Mouse (Mus musculus): ENCODE measurements around the gene Setd5. TPM values are rescaled to one million over a fixed set of nuclear protein-coding genes. Genes with fewer than 3 reads are reported as not detected.

The Setd5 gene
- total RNA-seq, 2 experiments from 2014 or later: 54.8 to 82.3 TPM

GRCm38 (mm10) chr6:113193765-113194460 is 116.7 kb downstream of the Setd5 start:
- peak; percentile 19 for DNase-seq

GRCm38 (mm10) chr6:113194517-113194840 is 117.3 kb downstream of the Setd5 start:
- no peak for DNase-seq

- DNase-seq: peak; percentile 13
Measured at GRCm38 (mm10) chr6:113194841-113195595, 117.9 kb downstream of the Setd5 start, which contains the start of gene Lhfpl4. TSS of gene Lhfpl4 (minus strand) at chr6:113195384.

GRCm38 (mm10) chr6:113195596-113195992 is 118.4 kb downstream of the Setd5 start:
- DNase-seq: no peak

Other genes starting within 250 kb of the Setd5 start
- 10 to 100 TPM in 1 of 2 experiments, 1 to 10 TPM in 1; 7.8 to 12.4 TPM for gene Srgap3, start 130.1 kb upstream of the Setd5 start, total RNA-seq (2021)
- gene Thumpd3, start 31.1 kb upstream of the Setd5 start, total RNA-seq (2021): 10 to 100 TPM; 16.9 to 17.0 TPM
- under 1 TPM; 0.75 to 0.81 TPM for gene Lhfpl4, start 118.0 kb downstream of the Setd5 start, total RNA-seq (2021)
- 10 to 100 TPM; 11.9 to 13.2 TPM for gene Mtmr14, start 160.5 kb downstream of the Setd5 start, total RNA-seq (2021)
- under 1 TPM in 1 of 2 experiments, not detected in 1; 0.23 TPM for gene Cpne9, start 204.9 kb downstream of the Setd5 start, total RNA-seq (2021)
- gene Brpf1, start 229.8 kb downstream of the Setd5 start, total RNA-seq (2021): 10 to 100 TPM; 13.7 to 18.2 TPM
- 1 to 10 TPM; 8.1 to 8.2 TPM for gene Ogg1, start 249.6 kb downstream of the Setd5 start, total RNA-seq (2021)

All from gastrocnemius, postnatal 10 days (tissue).